Mouse (Mus musculus) heart, embryonic 15.5 days (tissue): ENCODE data around the gene Supt20. TPM values are rescaled to one million over a fixed set of nuclear protein-coding genes. Genes with fewer than 3 reads are reported as not detected.
"Not testable (repeated sequence)": the region's sequence is repeated elsewhere in the genome, so short reads cannot be mapped to it uniquely, and the experiment has no call there.

ENCODE experiments used
- ATAC-seq: fragments of 200-750 bp; cut with Nextera tagmentation; replicated peaks from 2 replicates; pipeline ENCODE4 v1.8.0; 2017; ENCODE audit warnings: low read depth, moderate TSS enrichment; ENCODE audit not compliant: insufficient number of reproducible peaks, insufficient read depth, low FRiP score
- H3K27ac ChIP-seq: fragments of 300-500 bp; sonication (generic); 2 replicates; pipeline ENCODE4 v1.5.1; 2015; ENCODE audit warnings: mild to moderate bottlenecking, inconsistent platforms
- H3K27me3 ChIP-seq: fragments of 300-500 bp; sonication (generic); 2 replicates; pipeline ENCODE4 v1.6.1; 2015; ENCODE audit warnings: inconsistent platforms
- H3K36me3 ChIP-seq: fragments of 300-500 bp; sonication (generic); 2 replicates; pipeline ENCODE4 v1.6.1; 2015; ENCODE audit warnings: mild to moderate bottlenecking, inconsistent platforms
- H3K4me1 ChIP-seq: fragments of 300-500 bp; sonication (generic); replicated peaks from 2 replicates; pipeline ENCODE4 v1.6.1; 2015; ENCODE audit warnings: inconsistent platforms
- H3K4me2 ChIP-seq: fragments of 300-500 bp; sonication (generic); 2 replicates; pipeline ENCODE4 v1.6.1; 2015; ENCODE audit warnings: inconsistent platforms, mild to moderate bottlenecking, moderate library complexity
- H3K4me3 ChIP-seq: fragments of 300-500 bp; sonication (generic); 2 replicates; pipeline ENCODE4 v1.5.1; 2015; ENCODE audit warnings: mild to moderate bottlenecking, inconsistent platforms
- H3K9ac ChIP-seq: fragments of 300-500 bp; sonication (generic); 2 replicates; pipeline ENCODE4 v1.6.1; 2015; ENCODE audit warnings: mild to moderate bottlenecking, inconsistent platforms
- H3K9me3 ChIP-seq: fragments of 300-500 bp; sonication (generic); replicated peaks from 2 replicates; pipeline ENCODE4 v1.6.1; 2016; ENCODE audit warnings: inconsistent platforms
- WGBS: fragments of 180-500 bp; shearing (Covaris S2); methylation state at CpG from one replicate; pipeline ENCODE4 v1.1.7; 2015; ENCODE audit warnings: mixed read lengths; 5-methylcytosine and 5-hydroxymethylcytosine counted together
- polyA plus RNA-seq: library from polyadenylated mRNA; unstranded; fragments of >200 nt; fragmentation: Nextera tagmentation; extraction: Ambion mirVana; gene quantifications from 2 replicates; pipeline ENCODE4 v1.2.1, GENCODE M21; 2015

Gene Supt20
- polyA plus RNA-seq, 1 experiment from 2014 or later: 58.3 TPM

DNA sequence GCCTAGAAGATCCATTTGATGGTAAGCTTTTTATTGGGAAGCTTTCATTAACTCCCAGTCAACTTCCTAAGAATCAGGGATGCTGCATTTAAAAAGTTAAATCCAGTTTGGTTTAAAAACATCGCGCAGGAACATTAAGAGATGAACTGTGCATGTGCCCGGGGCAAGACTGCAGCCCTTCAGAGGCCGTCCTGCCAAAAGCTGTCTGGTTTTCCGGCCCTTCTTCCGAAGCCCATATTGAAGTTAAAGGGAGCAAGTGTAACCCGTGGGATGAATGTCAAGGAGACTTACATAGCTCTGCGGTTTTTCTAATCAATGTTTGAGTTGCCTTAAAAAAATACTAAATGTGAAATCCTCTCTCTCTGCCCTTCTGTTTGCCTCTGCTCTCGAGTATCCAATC is 66.6 kb downstream of the Supt20 start:
- Histone ChIP-seq H3K4me3 (no peak overlapping the region), H3K27me3 (no peaks in the 10 kb centered on the region), H3K9ac (no peak overlapping the region), H3K4me1 (peaks cover 19% of the 10 kb centered on the region), H3K36me3 (no peaks in the 10 kb centered on the region), H3K27ac (no peak overlapping the region), H3K4me2 (no peak overlapping the region), H3K9me3 (no peaks in the 10 kb centered on the region)
- 74% methylated on average over 9 of the region's 9 CpGs for WGBS
- ATAC-seq: no peak

GRCm38 (mm10) chr3:54760321-54761115 is 67.9 kb downstream of the Supt20 start:
- no peak overlapping the region for H3K9ac ChIP-seq
- H3K4me1 ChIP-seq: peaks cover 13% of the 10 kb centered on the region
- no peaks in the 10 kb centered on the region for H3K9me3 ChIP-seq
- H3K4me2 ChIP-seq: no peak overlapping the region
- ATAC-seq: no peak
- H3K27ac ChIP-seq: no peak overlapping the region
- no peak overlapping the region for H3K4me3 ChIP-seq
- no peaks in the 10 kb centered on the region for H3K27me3 ChIP-seq
- H3K36me3 ChIP-seq: no peaks in the 10 kb centered on the region
- 67% methylated on average over 15 of the region's 15 CpGs for WGBS

- Histone ChIP-seq H3K4me1 (peaks cover 9% of the 10 kb centered on the region), H3K36me3 (no peaks in the 10 kb centered on the region), H3K4me2 (no peak overlapping the region), H3K27me3 (no peaks in the 10 kb centered on the region), H3K9ac (no peak overlapping the region), H3K4me3 (no peak overlapping the region), H3K9me3 (no peaks in the 10 kb centered on the region), H3K27ac (no peak overlapping the region)
- WGBS: 82% methylated on average over 1 of the region's 1 CpGs
- ATAC-seq: no peak
These were observed 68.7 kb downstream of the Supt20 start for GRCm38 (mm10) chr3:54761258-54761657.

DNA sequence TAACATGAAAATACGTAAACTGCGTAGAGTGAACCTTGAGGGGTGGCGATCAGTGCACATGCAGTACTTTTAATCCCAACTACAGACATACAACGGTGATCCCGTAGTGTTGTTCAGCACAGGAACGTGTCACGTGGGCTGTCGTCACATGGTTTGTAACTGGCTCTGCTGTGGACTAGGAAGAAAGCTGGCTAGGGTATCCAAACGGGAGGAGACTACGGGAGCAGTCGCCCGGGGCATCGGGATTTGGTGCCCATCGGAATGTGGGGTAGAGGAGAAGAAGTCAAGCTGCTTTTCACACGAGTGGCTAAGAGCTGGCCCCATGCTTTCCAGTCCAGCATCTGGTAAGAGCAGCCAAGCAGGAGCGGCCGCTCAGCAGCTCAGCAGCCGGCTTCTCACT is 71.8 kb downstream of the Supt20 start:
- no peaks in the 10 kb centered on the region for H3K36me3 ChIP-seq
- ATAC-seq: no peak
- H3K9ac ChIP-seq: no peak overlapping the region
- 56% methylated on average over 18 of the region's 18 CpGs for WGBS
- no peaks in the 10 kb centered on the region for H3K27me3 ChIP-seq
- H3K4me3 ChIP-seq: peak overlapping the region; percentile 33
- H3K4me1 ChIP-seq: peaks cover 5% of the 10 kb centered on the region; the same call in 1 of the 2 replicates
- no peaks in the 10 kb centered on the region for H3K9me3 ChIP-seq
- no peak overlapping the region for H3K27ac ChIP-seq
- H3K4me2 ChIP-seq: peak overlapping the region; percentile 48

DNA sequence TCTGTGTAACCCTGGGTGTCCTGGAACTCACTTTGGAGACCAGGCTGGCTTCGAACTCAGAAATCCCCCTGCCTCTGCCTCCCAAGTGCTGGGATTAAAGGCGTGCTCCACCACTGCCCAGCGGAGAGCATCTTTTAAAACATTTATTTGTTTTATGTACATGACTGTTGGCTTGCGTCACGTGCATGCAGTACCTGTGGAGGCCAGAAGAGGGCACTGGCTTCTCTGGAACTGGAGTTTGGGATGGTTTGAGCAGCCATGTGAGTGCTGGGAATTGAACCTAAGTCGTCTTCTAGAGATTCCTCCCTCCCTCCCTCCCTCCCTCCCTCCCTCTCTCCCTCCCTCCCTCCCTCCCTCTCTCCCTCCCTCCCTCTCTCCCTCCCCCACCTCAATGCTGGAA is 72.9 kb downstream of the Supt20 start:
- H3K4me3 ChIP-seq, H3K4me1 ChIP-seq, H3K27ac ChIP-seq, H3K36me3 ChIP-seq, ATAC-seq, H3K9me3 ChIP-seq, H3K4me2 ChIP-seq, H3K27me3 ChIP-seq, H3K9ac ChIP-seq: not testable (repeated sequence)
- WGBS: 87% methylated on average over 6 of the region's 6 CpGs

- Histone ChIP-seq H3K27me3 (no peaks in the 10 kb centered on the region), H3K9me3 (no peaks in the 10 kb centered on the region), H3K4me1 (peaks cover 5% of the 10 kb centered on the region; the same call in 1 of the 2 replicates), H3K4me3 (no peak overlapping the region), H3K27ac (no peak overlapping the region), H3K9ac (no peak overlapping the region), H3K36me3 (no peaks in the 10 kb centered on the region), H3K4me2 (no peak overlapping the region)
- WGBS: 70% methylated on average over 14 of the region's 14 CpGs
- ATAC-seq: no peak
These were observed 73.4 kb downstream of the Supt20 start for GRCm38 (mm10) chr3:54766034-54766433.

- H3K27me3 ChIP-seq: no peaks in the 10 kb centered on the region
- ATAC-seq: no peak
- H3K9ac ChIP-seq: no peak overlapping the region
- no peak overlapping the region for H3K27ac ChIP-seq
- H3K9me3 ChIP-seq: no peaks in the 10 kb centered on the region
- no peaks in the 10 kb centered on the region for H3K36me3 ChIP-seq
- H3K4me1 ChIP-seq: peaks cover 5% of the 10 kb centered on the region; the same call in 1 of the 2 replicates
- WGBS: 75% methylated on average over 5 of the region's 5 CpGs
- H3K4me3 ChIP-seq: no peak overlapping the region
- H3K4me2 ChIP-seq: no peak overlapping the region
These were observed 74.2 kb downstream of the Supt20 start for GRCm38 (mm10) chr3:54766811-54767210.

GRCm38 (mm10) chr3:54768592-54768991 is 76.0 kb downstream of the Supt20 start:
- Histone ChIP-seq H3K9ac (no peak overlapping the region), H3K4me1 (peaks cover 5% of the 10 kb centered on the region; the same call in 1 of the 2 replicates), H3K9me3 (no peaks in the 10 kb centered on the region), H3K36me3 (no peaks in the 10 kb centered on the region), H3K4me3 (no peak overlapping the region), H3K27ac (no peak overlapping the region), H3K4me2 (no peak overlapping the region), H3K27me3 (no peaks in the 10 kb centered on the region)
- 76% methylated on average over 8 of the region's 8 CpGs for WGBS
- no peak for ATAC-seq

- no peak for ATAC-seq
- Histone ChIP-seq H3K4me2 (no peak overlapping the region), H3K9ac (no peak overlapping the region), H3K4me1 (no peaks in the 10 kb centered on the region), H3K9me3 (no peaks in the 10 kb centered on the region), H3K36me3 (no peaks in the 10 kb centered on the region), H3K27me3 (no peaks in the 10 kb centered on the region), H3K27ac (no peak overlapping the region), H3K4me3 (no peak overlapping the region)
- 73% methylated on average over 17 of the region's 17 CpGs for WGBS
These were observed 77.0 kb downstream of the Supt20 start for GRCm38 (mm10) chr3:54769349-54770275.

GRCm38 (mm10) chr3:54773613-54774012 is 81.0 kb downstream of the Supt20 start:
- Histone ChIP-seq H3K9ac (no peak overlapping the region), H3K27ac (no peak overlapping the region), H3K27me3 (no peaks in the 10 kb centered on the region), H3K4me1 (no peaks in the 10 kb centered on the region), H3K4me3 (no peak overlapping the region), H3K9me3 (no peaks in the 10 kb centered on the region), H3K4me2 (no peak overlapping the region), H3K36me3 (no peaks in the 10 kb centered on the region)
- no peak for ATAC-seq
- WGBS: 83% methylated on average over 6 of the region's 6 CpGs

DNA sequence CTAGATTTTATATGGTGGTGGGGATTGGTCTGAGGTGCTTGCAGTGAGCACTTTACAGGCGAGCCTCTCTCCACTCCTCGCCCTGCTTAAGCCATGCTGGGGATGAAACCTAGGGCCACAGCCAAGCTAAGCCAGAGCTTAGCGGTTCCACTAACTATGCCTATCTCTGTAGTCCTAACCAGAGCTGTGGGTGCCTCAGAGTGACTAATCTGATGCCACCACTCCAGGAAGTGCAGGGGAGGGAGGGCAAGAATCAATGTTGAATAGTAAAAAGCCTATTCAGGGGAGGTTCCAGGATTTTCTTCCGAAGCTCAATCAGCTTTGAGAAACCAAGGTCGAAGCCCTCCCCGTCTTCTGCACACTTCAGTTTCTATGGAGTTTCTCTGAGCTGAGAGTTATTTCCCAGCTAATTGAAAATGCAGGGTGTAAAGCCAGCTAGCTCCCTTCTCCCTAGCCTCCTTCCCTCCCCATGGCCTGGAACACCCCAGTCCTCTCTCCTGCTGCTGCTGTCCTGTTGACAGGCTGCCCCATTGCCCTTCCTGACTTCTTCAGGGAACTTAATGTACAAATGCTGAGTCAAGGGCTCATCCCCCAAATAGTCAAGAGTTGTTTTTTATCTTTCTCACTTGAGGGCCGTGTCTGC is 83.5 kb downstream of the Supt20 start:
- Histone ChIP-seq H3K36me3 (no peaks in the 10 kb centered on the region), H3K4me3 (no peak overlapping the region), H3K9me3 (no peaks in the 10 kb centered on the region), H3K27ac (no peak overlapping the region), H3K27me3 (no peaks in the 10 kb centered on the region), H3K4me2 (no peak overlapping the region), H3K4me1 (no peaks in the 10 kb centered on the region), H3K9ac (no peak overlapping the region)
- ATAC-seq: no peak
- 56% methylated on average over 7 of the region's 7 CpGs for WGBS
